Mouse (Mus musculus): ENCODE data around the gene Dcst1. TPM values are rescaled to one million over a fixed set of nuclear protein-coding genes. Genes with fewer than 3 reads are reported as not detected.

Gene Dcst1
- polyA plus RNA-seq, 1 experiment from 2014 or later = 0.15 TPM

GRCm38 (mm10) chr3:89322514-89323165 lies 42.4 kb downstream of the Dcst1 start, which contains the start of gene Efna3:
Gene Efna3, minus strand, starts transcription at chr3:89322965.
- Histone ChIP-seq H3K27me3 (ENCODE audit: insufficient read depth, low read length) (peaks cover 76% of the 10 kb centered on the region), H3K4me1 (ENCODE audit: insufficient read depth) (peaks cover 28% of the 10 kb centered on the region), H3K9ac (replicated peaks) (peak within 1 kb of the TSS; percentile 48; the same call in 1 of the 2 replicates), H3K27ac (ENCODE audit: low read depth) (no peak within 1 kb of the TSS), H3K36me3 (replicated peaks; ENCODE audit: insufficient read depth, low read length) (no peaks in the 10 kb centered on the region), H3K9me3 (ENCODE audit: low read length) (no peaks in the 10 kb centered on the region), H3K4me2 (ENCODE audit: low read depth, low read length) (peak within 1 kb of the TSS; percentile 79), H3K4me3 (ENCODE audit: low read depth, low read length) (peak within 1 kb of the TSS; percentile 52)
- 2% methylated on average over 43 of the region's 53 CpGs for WGBS (ENCODE audit: insufficient replicate concordance)
- DNase-seq (peak; percentile 62), ATAC-seq (no peak)
- TF ChIP-seq EP300 (IDR thresholded peaks at IDR 0.05; ENCODE audit: low read depth) = no peak
- no peak for TF ChIP-seq CTCF (IDR thresholded peaks at IDR 0.05; ENCODE audit: low read depth)

- H3K9me3 ChIP-seq (ENCODE audit: low read length) = no peaks in the 10 kb centered on the region
- H3K4me1 ChIP-seq (ENCODE audit: insufficient read depth) = peaks cover 28% of the 10 kb centered on the region
- TF ChIP-seq EP300 (IDR thresholded peaks at IDR 0.05; ENCODE audit: low read depth) = no peak
- TF ChIP-seq CTCF (IDR thresholded peaks at IDR 0.05; ENCODE audit: low read depth) = no peak
- no peak overlapping the region for H3K27ac ChIP-seq (ENCODE audit: low read depth)
- ATAC-seq = no peak
- H3K9ac ChIP-seq (replicated peaks) = peak overlapping the region; percentile 48; the same call in 1 of the 2 replicates
- H3K27me3 ChIP-seq (ENCODE audit: insufficient read depth, low read length) = peaks cover 76% of the 10 kb centered on the region
- peak overlapping the region; percentile 79 for H3K4me2 ChIP-seq (ENCODE audit: low read depth, low read length)
- H3K36me3 ChIP-seq (replicated peaks; ENCODE audit: insufficient read depth, low read length) = no peaks in the 10 kb centered on the region
- DNase-seq = no peak
- H3K4me3 ChIP-seq (ENCODE audit: low read depth, low read length) = peak overlapping the region; percentile 52
- WGBS (ENCODE audit: insufficient replicate concordance) = 4% methylated on average over 14 of the region's 14 CpGs
Measured at GRCm38 (mm10) chr3:89322131-89322500, 42.9 kb downstream of the Dcst1 start.

- 1% methylated on average over 53 of the region's 66 CpGs for WGBS (ENCODE audit: insufficient replicate concordance)
- no peak for DNase-seq
Measured at GRCm38 (mm10) chr3:89321183-89322130, 43.6 kb downstream of the Dcst1 start.

GRCm38 (mm10) chr3:89320581-89321182 lies 44.4 kb downstream of the Dcst1 start:
- peaks cover 84% of the 10 kb centered on the region for H3K27me3 ChIP-seq (ENCODE audit: insufficient read depth, low read length)
- no peak for ATAC-seq
- TF ChIP-seq CTCF (IDR thresholded peaks at IDR 0.05; ENCODE audit: low read depth) = no peak
- TF ChIP-seq EP300 (IDR thresholded peaks at IDR 0.05; ENCODE audit: low read depth) = no peak
- H3K4me2 ChIP-seq (ENCODE audit: low read depth, low read length) = peak overlapping the region; percentile 44
- H3K4me1 ChIP-seq (ENCODE audit: insufficient read depth) = peaks cover 36% of the 10 kb centered on the region
- no peak overlapping the region for H3K9ac ChIP-seq (replicated peaks)
- no peaks in the 10 kb centered on the region for H3K36me3 ChIP-seq (replicated peaks; ENCODE audit: insufficient read depth, low read length)
- no peak for DNase-seq
- H3K9me3 ChIP-seq (ENCODE audit: low read length) = no peaks in the 10 kb centered on the region
- 1% methylated on average over 33 of the region's 41 CpGs for WGBS (ENCODE audit: insufficient replicate concordance)
- H3K4me3 ChIP-seq (ENCODE audit: low read depth, low read length) = peak overlapping the region; percentile 11; the same call in 1 of the 2 replicates
- no peak overlapping the region for H3K27ac ChIP-seq (ENCODE audit: low read depth)

More at GRCm38 (mm10) chr3:89321183-89322130, 43.6 kb downstream of the Dcst1 start:
- Histone ChIP-seq H3K27me3 (ENCODE audit: insufficient read depth, low read length) (peaks cover 77% of the 10 kb centered on the region), H3K9me3 (ENCODE audit: low read length) (no peaks in the 10 kb centered on the region), H3K9ac (replicated peaks) (no peak overlapping the region), H3K4me3 (ENCODE audit: low read depth, low read length) (peak overlapping the region; percentile 19), H3K4me2 (ENCODE audit: low read depth, low read length) (peak overlapping the region; percentile 79), H3K4me1 (ENCODE audit: insufficient read depth) (peaks cover 28% of the 10 kb centered on the region), H3K27ac (ENCODE audit: low read depth) (no peak overlapping the region), H3K36me3 (replicated peaks; ENCODE audit: insufficient read depth, low read length) (no peaks in the 10 kb centered on the region)
- TF ChIP-seq EP300 (IDR thresholded peaks at IDR 0.05; ENCODE audit: low read depth) = no peak
- peak; percentile 26; the same call in 1 of the 2 replicates for ATAC-seq

- Histone ChIP-seq H3K27ac (ENCODE audit: low read depth) (no peak overlapping the region), H3K4me1 (ENCODE audit: insufficient read depth) (peaks cover 45% of the 10 kb centered on the region)
Measured at GRCm38 (mm10) chr3:89319591-89320350, 45.3 kb downstream of the Dcst1 start.

More at GRCm38 (mm10) chr3:89319591-89320350, 45.3 kb downstream of the Dcst1 start:
- ATAC-seq (no peak), DNase-seq (no peak)
- Histone ChIP-seq H3K9me3 (ENCODE audit: low read length) (no peaks in the 10 kb centered on the region), H3K27me3 (ENCODE audit: insufficient read depth, low read length) (peaks cover 85% of the 10 kb centered on the region), H3K4me3 (ENCODE audit: low read depth, low read length) (peak overlapping the region; percentile 42), H3K36me3 (replicated peaks; ENCODE audit: insufficient read depth, low read length) (no peaks in the 10 kb centered on the region), H3K9ac (replicated peaks) (no peak overlapping the region), H3K4me2 (ENCODE audit: low read depth, low read length) (peak overlapping the region; percentile 61)
- TF ChIP-seq EP300 (IDR thresholded peaks at IDR 0.05; ENCODE audit: low read depth) = no peak
- no peak for TF ChIP-seq CTCF (IDR thresholded peaks at IDR 0.05; ENCODE audit: low read depth)
- WGBS (ENCODE audit: insufficient replicate concordance) = 3% methylated on average over 57 of the region's 58 CpGs
